Mouse (Mus musculus) C2C12 (cell line): ENCODE data around the gene 9630041A04Rik. TPM values are rescaled to one million over a fixed set of nuclear protein-coding genes. Genes with fewer than 3 reads are reported as not detected.

Experiments used
- H3K27me3 ChIP-seq: one replicate; pipeline ENCODE4 v1.6.1; 2011; ENCODE audit not compliant: control insufficient read depth, insufficient read depth, insufficient read length
- H3K36me3 ChIP-seq: one replicate; pipeline ENCODE4 v1.6.1; 2011; ENCODE audit not compliant: control insufficient read depth, insufficient read depth
- H3K4me3 ChIP-seq: one replicate; pipeline ENCODE4 v1.5.1; 2011; ENCODE audit warnings: mild to moderate bottlenecking, control low read depth; ENCODE audit not compliant: poor library complexity, insufficient read depth, severe bottlenecking
- H3K79me2 ChIP-seq: one replicate; pipeline ENCODE4 v1.6.1; 2011; ENCODE audit not compliant: control insufficient read depth, insufficient read depth
- H3K79me3 ChIP-seq: one replicate; pipeline ENCODE4 v1.6.1; 2011; ENCODE audit warnings: low read depth, control low read depth
- H3ac ChIP-seq: one replicate; pipeline ENCODE3; 2011; ENCODE audit warnings: low read depth; ENCODE audit not compliant: control insufficient read depth, insufficient read length
- CEBPB ChIP-seq: IDR thresholded peaks from one replicate; pipeline ENCODE4 v1.6.1; 2011; ENCODE audit warnings: low read depth, mild to moderate bottlenecking, control low read depth, moderate library complexity
- CTCF ChIP-seq: IDR thresholded peaks from one replicate; pipeline ENCODE4 v1.5.1; 2011; ENCODE audit not compliant: control insufficient read depth, insufficient read depth, insufficient read length
- FOSL1 ChIP-seq: IDR thresholded peaks from one replicate; pipeline ENCODE4 v1.8.0; 2011; ENCODE audit warnings: mild to moderate bottlenecking, low read length; ENCODE audit not compliant: poor library complexity, insufficient read depth, severe bottlenecking
- MAX ChIP-seq: IDR thresholded peaks from one replicate; pipeline ENCODE4 v1.6.1; 2011; ENCODE audit warnings: mild to moderate bottlenecking, control low read depth
- MYOD1 ChIP-seq: IDR thresholded peaks from one replicate; pipeline ENCODE4 v1.6.1; 2011; ENCODE audit warnings: low read depth; ENCODE audit not compliant: control insufficient read depth, insufficient read length
- MYOG ChIP-seq: IDR thresholded peaks from one replicate; pipeline ENCODE4 v1.6.1; 2011; ENCODE audit not compliant: control insufficient read depth, insufficient read length; ENCODE audit errors: extremely low read depth
- USF1 ChIP-seq: IDR thresholded peaks from one replicate; pipeline ENCODE4 v1.6.1; 2011; ENCODE audit warnings: low read depth, mild to moderate bottlenecking, control low read depth, moderate library complexity
- polyA plus RNA-seq: library from polyadenylated mRNA; unstranded; fragments of >200 nt; fragmentation: generic; extraction: Trizol; gene quantifications from one replicate; pipeline ENCODE4 v1.2.1, GENCODE M21; 2012; ENCODE audit warnings: missing spikeins

The 9630041A04Rik gene
- polyA plus RNA-seq, 1 experiment: not detected

GRCm38 (mm10) chr9:101986910-101987309 is 125.3 kb downstream of the 9630041A04Rik start:
- no peak for TF ChIP-seq CTCF
- no peak for TF ChIP-seq MYOG
- no peak for TF ChIP-seq CEBPB
- no peaks in the 10 kb centered on the region for H3K27me3 ChIP-seq
- no peaks in the 10 kb centered on the region for H3K79me3 ChIP-seq
- no peak overlapping the region for H3K4me3 ChIP-seq
- H3ac ChIP-seq: no peak overlapping the region
- H3K79me2 ChIP-seq: no peaks in the 10 kb centered on the region
- no peaks in the 10 kb centered on the region for H3K36me3 ChIP-seq

- Histone ChIP-seq H3K27me3 (no peaks in the 10 kb centered on the region), H3K79me2 (no peaks in the 10 kb centered on the region), H3K79me3 (no peaks in the 10 kb centered on the region), H3ac (no peak overlapping the region), H3K4me3 (no peak overlapping the region), H3K36me3 (no peaks in the 10 kb centered on the region)
- TF ChIP-seq USF1 (no peak), FOSL1 (no peak), MYOD1 (no peak), MYOG (no peak), CTCF (no peak), MAX (no peak), CEBPB (no peak)
Observed at GRCm38 (mm10) chr9:101990032-101990431, 128.4 kb downstream of the 9630041A04Rik start.

- no peak for TF ChIP-seq CEBPB
- TF ChIP-seq MYOG: no peak
- TF ChIP-seq MYOD1: no peak
- no peak for TF ChIP-seq USF1
- TF ChIP-seq CTCF: no peak
- TF ChIP-seq MAX: no peak
- no peak for TF ChIP-seq FOSL1
- Histone ChIP-seq H3K36me3 (no peaks in the 10 kb centered on the region), H3K79me3 (no peaks in the 10 kb centered on the region), H3K4me3 (no peak overlapping the region), H3ac (no peak overlapping the region), H3K27me3 (no peaks in the 10 kb centered on the region), H3K79me2 (no peaks in the 10 kb centered on the region)
Observed at GRCm38 (mm10) chr9:101990836-101991235, 129.2 kb downstream of the 9630041A04Rik start.
